Mouse (Mus musculus) olfactory bulb, adult 2 months (tissue): ENCODE data around the gene Wfikkn1. TPM values are rescaled to one million over a fixed set of nuclear protein-coding genes. Genes with fewer than 3 reads are reported as not detected.

Experiments used
- H3K27ac ChIP-seq: fragments of 200-500 bp; 2 replicates; pipeline ENCODE4 v1.5.1; 2012; ENCODE audit warnings: low read depth, low read length; ENCODE audit not compliant: insufficient read depth
- H3K4me1 ChIP-seq: fragments of 200-500 bp; 2 replicates; pipeline ENCODE4 v1.6.1; 2012; ENCODE audit warnings: low read length; ENCODE audit not compliant: control insufficient read depth, insufficient read depth
- H3K4me3 ChIP-seq: fragments of 200-500 bp; 2 replicates; pipeline ENCODE4 v1.5.1; 2012; ENCODE audit warnings: mild to moderate bottlenecking, low read depth, low read length, moderate library complexity; ENCODE audit not compliant: insufficient read depth
- CTCF ChIP-seq: fragments of 200-500 bp; IDR thresholded peaks from 2 replicates; pipeline ENCODE4 v1.5.1; 2012; ENCODE audit warnings: low read depth, mild to moderate bottlenecking, low read length, moderate library complexity; ENCODE audit not compliant: insufficient read depth
- POLR2A ChIP-seq: fragments of 200-500 bp; IDR thresholded peaks from 2 replicates; pipeline ENCODE4 v1.6.1; 2012; ENCODE audit warnings: mild to moderate bottlenecking, low read depth, low read length, moderate library complexity; ENCODE audit not compliant: insufficient read depth
- WGBS: fragments of 180-500 bp; shearing (Covaris S2); methylation state at CpG from one replicate; pipeline ENCODE4 v1.1.7; 2018; 5-methylcytosine and 5-hydroxymethylcytosine counted together
- polyA plus RNA-seq: library from polyadenylated mRNA; stranded (reverse); fragments of >200 nt; gene quantifications from 2 replicates; pipeline ENCODE4 v1.2.4, GENCODE M21; 2012; ENCODE audit warnings: low replicate concordance; ENCODE audit not compliant: missing spikeins, insufficient read depth, insufficient read length

The Wfikkn1 gene
- polyA plus RNA-seq, 1 experiment, result not detected

GRCm38 (mm10) chr17:25867509-25867835 lies 13.2 kb downstream of the Wfikkn1 start:
- H3K4me1 ChIP-seq, result peaks cover 7% of the 10 kb centered on the region
- no peak overlapping the region for H3K27ac ChIP-seq
- TF ChIP-seq POLR2A (no peak), CTCF (no peak)
- 12% methylated on average over 7 of the region's 7 CpGs for WGBS
- peak overlapping the region; percentile 74 for H3K4me3 ChIP-seq

- Histone ChIP-seq H3K4me3 (no peak overlapping the region), H3K27ac (no peak overlapping the region), H3K4me1 (peaks cover 7% of the 10 kb centered on the region)
- WGBS, result 94% methylated on average over 3 of the region's 3 CpGs
- TF ChIP-seq POLR2A, result no peak
- TF ChIP-seq CTCF, result no peak
These were observed 14.5 kb downstream of the Wfikkn1 start for GRCm38 (mm10) chr17:25866172-25866571.

GRCm38 (mm10) chr17:25865288-25865687 lies 15.4 kb downstream of the Wfikkn1 start:
- 97% methylated on average over 11 of the region's 11 CpGs for WGBS
- TF ChIP-seq POLR2A (no peak), CTCF (no peak)
- H3K4me3 ChIP-seq, result no peak overlapping the region
- peaks cover 15% of the 10 kb centered on the region for H3K4me1 ChIP-seq
- H3K27ac ChIP-seq, result no peak overlapping the region

- WGBS, result 91% methylated on average over 14 of the region's 14 CpGs
- Histone ChIP-seq H3K4me1 (peaks cover 18% of the 10 kb centered on the region), H3K4me3 (no peak overlapping the region), H3K27ac (no peak overlapping the region)
- no peak for TF ChIP-seq POLR2A
- no peak for TF ChIP-seq CTCF
These were observed 16.3 kb downstream of the Wfikkn1 start for GRCm38 (mm10) chr17:25864311-25864710.

GRCm38 (mm10) chr17:25863681-25864080 lies 17.0 kb downstream of the Wfikkn1 start:
- Histone ChIP-seq H3K4me3 (no peak overlapping the region), H3K4me1 (peaks cover 18% of the 10 kb centered on the region), H3K27ac (no peak overlapping the region)
- 91% methylated on average over 6 of the region's 6 CpGs for WGBS
- TF ChIP-seq POLR2A (no peak), CTCF (no peak)

- Histone ChIP-seq H3K27ac (peak overlapping the region; percentile 90), H3K4me1 (peaks cover 16% of the 10 kb centered on the region), H3K4me3 (peak overlapping the region; percentile 66)
- 13% methylated on average over 6 of the region's 6 CpGs for WGBS
- TF ChIP-seq POLR2A, result no peak
- no peak for TF ChIP-seq CTCF
These were observed 18.7 kb downstream of the Wfikkn1 start for GRCm38 (mm10) chr17:25861704-25862612.

- H3K4me3 ChIP-seq, result peak within 1 kb of the TSS; percentile 66
- H3K4me1 ChIP-seq, result peaks cover 11% of the 10 kb centered on the region
- TF ChIP-seq CTCF (no peak), POLR2A (peak; percentile 86)
- H3K27ac ChIP-seq, result peak within 1 kb of the TSS; percentile 90
- 2% methylated on average over 63 of the region's 65 CpGs for WGBS
These were observed 19.6 kb downstream of the Wfikkn1 start, which contains the start of gene Wdr90 for GRCm38 (mm10) chr17:25860832-25861703. TSS of gene Wdr90 (minus strand) at chr17:25861501.

GRCm38 (mm10) chr17:25860229-25860628 lies 20.4 kb downstream of the Wfikkn1 start:
- TF ChIP-seq POLR2A (no peak), CTCF (no peak)
- Histone ChIP-seq H3K27ac (no peak overlapping the region), H3K4me1 (peaks cover 11% of the 10 kb centered on the region), H3K4me3 (no peak overlapping the region)
- WGBS, result 91% methylated on average over 6 of the region's 6 CpGs

- under 1% methylated on average over 21 of the region's 21 CpGs for WGBS
- Histone ChIP-seq H3K4me3 (peak within 1 kb of the TSS; percentile 80), H3K27ac (peak within 1 kb of the TSS; percentile 43), H3K4me1 (peaks cover 17% of the 10 kb centered on the region)
- TF ChIP-seq POLR2A (peak; percentile 76; the same call in 1 of the 2 replicates), CTCF (peak; percentile 13; the same call in 1 of the 2 replicates)
These were observed 36.2 kb downstream of the Wfikkn1 start, which contains the start of gene Rhot2 for GRCm38 (mm10) chr17:25844396-25844901. TSS of gene Rhot2 (minus strand) at chr17:25844851.
